Mouse (Mus musculus) kidney, adult 2 months (tissue): ENCODE measurements at regions not wholly inside any gene's neighbourhood (a gene's known extent, or its start where the extent isn't known, plus 50 kb on each side); places are given as distances from the start of the nearest gene placed in this dataset.

Experiments used
- CTCF ChIP-seq: fragments of 200-500 bp; conservative IDR thresholded peaks from 2 replicates; pipeline ENCODE4 v1.5.1; 2011; ENCODE audit warnings: low read depth, mild to moderate bottlenecking, control low read depth, low read length, moderate library complexity, mixed read lengths; ENCODE audit not compliant: insufficient read depth, insufficient read length
- POLR2A ChIP-seq: fragments of 200-500 bp; IDR thresholded peaks from one replicate; pipeline ENCODE4 v1.6.1; 2011; ENCODE audit warnings: low read depth, low read length, control low read depth

GRCm38 (mm10) chr9:47962589-47962988, 199.2 kb upstream of the Nxpe4 start:
- TF ChIP-seq CTCF (no peak), POLR2A (no peak)
